Mouse (Mus musculus) gastrocnemius, adult 18-20 months (tissue): Measurements from ENCODE around the gene Pwp2. TPM values are rescaled to one million over a fixed set of nuclear protein-coding genes. Genes with fewer than 3 reads are reported as not detected.

Experiments used
- total RNA-seq, 2 experiments: library from RNA; stranded (reverse); gene quantifications; 2 replicates each; pipeline ENCODE4 v1.2.3; 2021

Pwp2 gene
- total RNA-seq, 2 experiments from 2014 or later, result 9.5 to 10.7 TPM

Other genes with a start within 250 kb of the Pwp2 start
- under 1 TPM; 0.07 to 0.26 TPM for gene Trpm2, start 214.6 kb downstream of the Pwp2 start, total RNA-seq
- 1 to 10 TPM; 4.1 to 4.6 TPM for gene 1810043G02Rik, start 206.6 kb downstream of the Pwp2 start, total RNA-seq
- 1 to 10 TPM; 5.9 to 7.0 TPM for gene Pfkl, start 175.1 kb downstream of the Pwp2 start, total RNA-seq
- gene Dnmt3l, start 143.2 kb downstream of the Pwp2 start, total RNA-seq, result not detected
- gene Aire, start 141.5 kb downstream of the Pwp2 start, total RNA-seq, result not detected
- 1 to 10 TPM; 1.3 to 1.5 TPM for gene Icosl, start 115.8 kb downstream of the Pwp2 start, total RNA-seq
- 100 to 1,000 TPM; 258 to 262 TPM for gene D10Jhu81e, start 15.4 kb downstream of the Pwp2 start, total RNA-seq
- 10 to 100 TPM; 37.9 to 41.4 TPM for gene Trappc10, start 59.5 kb upstream of the Pwp2 start, total RNA-seq
- gene Agpat3, start 167.3 kb upstream of the Pwp2 start, total RNA-seq, result 100 to 1,000 TPM; 115 to 118 TPM
- 10 to 100 TPM; 60.3 to 70.5 TPM for gene Rrp1, start 227.9 kb upstream of the Pwp2 start, total RNA-seq
- 10 to 100 TPM; 10.1 to 17.7 TPM for gene Cstb, start 240.5 kb upstream of the Pwp2 start, total RNA-seq